Mouse (Mus musculus) B cell, adult 2 months (primary cell): Measurements from ENCODE around the gene Ebf4.

Source experiments
- DNase-seq, 2 experiments: peaks; one replicate each; pipeline ENCODE4 v3.0.0; 2022

Ebf4 gene

DNA sequence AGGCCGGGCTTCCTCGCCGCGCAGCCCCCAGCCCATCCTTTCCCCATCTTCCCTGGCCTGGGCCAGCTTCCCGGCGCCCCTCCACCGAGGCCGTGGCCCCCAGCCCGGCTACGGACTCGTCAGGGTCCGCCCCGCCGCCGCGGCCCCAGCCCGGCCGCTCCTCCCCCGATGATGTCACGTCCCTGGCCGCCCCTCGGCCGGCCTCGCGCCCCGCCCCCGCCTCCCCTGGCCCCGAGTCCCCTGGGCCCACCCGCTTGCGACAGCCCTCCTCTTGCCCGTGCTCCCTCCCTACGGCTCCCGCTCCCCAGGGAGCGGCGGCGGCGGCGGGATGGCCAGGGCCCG is at the start of gene Ebf4:
Ebf4 (plus strand) TSS at position 234 of the 342 bp plus-strand sequence.
- no peak for DNase-seq

DNA sequence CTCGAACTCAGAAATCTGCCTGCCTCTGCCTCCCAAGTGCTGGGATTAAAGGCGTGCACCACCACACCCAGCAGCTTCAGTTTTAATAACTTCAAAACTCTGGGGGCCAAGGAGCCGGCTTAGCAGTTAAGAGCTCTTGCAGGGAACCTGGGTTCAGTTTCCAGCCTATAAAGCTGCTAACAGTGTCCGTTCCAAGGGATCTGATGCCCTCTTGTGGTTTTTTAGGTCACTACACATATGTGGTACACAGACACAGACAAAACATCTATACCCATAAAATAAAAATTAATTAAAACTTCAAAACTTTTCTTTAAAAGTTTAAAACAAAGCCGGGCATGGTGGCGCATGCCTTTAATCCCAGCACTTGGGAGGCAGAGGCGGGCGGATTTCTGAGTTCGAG is 48.1 kb upstream of the Ebf4 start:
- peak; percentile 29 to 38 for DNase-seq

DNA sequence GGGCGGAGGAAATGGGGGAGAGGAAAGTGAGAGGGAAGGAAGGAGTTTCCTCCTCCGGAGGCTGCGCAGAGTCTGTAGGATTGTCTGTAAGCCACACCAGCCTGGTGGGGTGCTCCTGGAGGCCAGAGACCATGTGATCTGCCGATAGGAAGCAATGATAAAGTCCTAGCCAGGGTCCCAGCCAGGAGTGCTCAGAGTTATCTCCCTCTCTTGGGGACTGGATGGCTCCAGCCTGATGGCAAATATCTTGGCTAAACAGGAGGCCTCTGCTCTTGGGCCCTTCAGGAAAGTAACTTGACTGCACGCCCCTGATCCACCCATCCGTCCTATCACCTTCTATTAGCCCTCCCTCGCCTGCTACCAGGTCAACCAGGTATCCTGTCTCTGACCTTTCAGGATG is 46.7 kb upstream of the Ebf4 start:
- no peak for DNase-seq

DNA sequence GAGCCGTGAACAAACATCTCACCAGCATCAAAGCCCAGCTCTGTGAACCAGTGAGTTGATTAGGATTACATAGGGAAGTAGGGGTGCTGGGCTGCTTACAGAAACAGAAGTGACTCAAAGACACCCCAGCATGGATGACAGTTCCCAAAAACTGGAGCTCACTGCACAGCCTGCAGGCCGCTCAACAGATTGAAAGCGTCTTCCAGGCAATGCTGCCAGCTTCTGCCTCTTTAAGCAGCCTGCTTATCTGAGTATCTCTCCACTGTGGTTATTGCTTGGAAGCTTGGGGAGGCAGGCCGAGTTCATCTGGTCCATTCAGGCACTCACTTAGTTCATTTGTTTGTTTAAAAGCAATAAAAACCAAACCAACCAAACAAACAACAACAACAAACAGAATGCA is 38.2 kb upstream of the Ebf4 start:
- DNase-seq, result no peak

DNA sequence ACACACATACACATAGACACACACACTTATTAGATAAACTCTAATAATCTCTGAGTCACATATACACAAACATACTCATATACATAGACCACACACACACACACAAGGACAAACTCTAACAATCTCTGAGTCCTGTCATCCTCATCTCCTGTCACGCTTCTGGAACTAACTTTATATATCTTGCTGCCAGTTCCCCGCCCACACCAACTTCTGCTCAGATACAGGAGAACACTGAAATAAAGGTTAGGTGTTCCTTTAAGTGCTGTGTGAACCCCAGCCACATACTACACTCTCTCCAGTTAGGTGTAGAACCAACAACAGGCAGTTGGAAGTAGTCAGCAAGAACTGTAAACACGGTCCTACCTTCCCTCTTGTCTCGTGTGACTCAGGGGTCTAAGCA is 34.1 kb upstream of the Ebf4 start:
- DNase-seq, result no peak

DNA sequence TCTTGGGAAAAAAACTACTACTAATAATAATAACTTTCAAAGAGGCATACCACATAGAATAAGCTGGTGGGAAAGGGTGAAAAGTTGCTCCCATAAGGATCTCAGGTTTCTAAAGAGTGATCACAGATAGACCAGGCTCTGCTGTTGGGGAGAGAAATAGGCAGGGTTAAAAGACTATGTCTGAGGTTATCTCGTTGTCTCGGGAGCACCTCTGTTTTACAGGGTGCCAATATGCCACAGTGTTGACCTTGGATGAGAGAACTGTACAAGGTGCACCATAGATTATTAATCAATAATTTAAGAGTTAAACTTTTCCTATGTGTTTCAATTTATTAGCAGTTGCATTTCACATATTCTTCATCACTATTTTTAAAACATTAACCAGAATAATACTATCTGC is 33.1 kb upstream of the Ebf4 start:
- no peak for DNase-seq

DNA sequence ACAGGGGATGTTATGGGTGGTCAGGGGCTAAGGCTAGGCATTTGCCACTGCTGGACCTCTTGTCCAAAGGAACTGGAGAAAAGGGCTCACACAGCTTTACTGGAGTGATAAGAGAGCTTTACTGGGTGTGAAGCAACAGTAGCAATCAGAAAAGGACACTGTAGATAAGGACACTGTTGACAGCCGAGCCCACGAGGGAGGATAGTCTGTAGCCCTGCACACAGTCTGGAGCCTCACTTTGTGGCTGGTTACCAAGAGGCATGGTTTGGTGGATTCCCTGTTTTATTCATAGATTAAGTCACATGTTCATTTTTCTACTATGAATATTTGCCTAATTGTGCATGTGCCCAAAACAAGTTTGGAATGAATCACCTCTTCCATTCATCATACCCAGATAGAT is 32.6 kb upstream of the Ebf4 start:
- no peak for DNase-seq

DNA sequence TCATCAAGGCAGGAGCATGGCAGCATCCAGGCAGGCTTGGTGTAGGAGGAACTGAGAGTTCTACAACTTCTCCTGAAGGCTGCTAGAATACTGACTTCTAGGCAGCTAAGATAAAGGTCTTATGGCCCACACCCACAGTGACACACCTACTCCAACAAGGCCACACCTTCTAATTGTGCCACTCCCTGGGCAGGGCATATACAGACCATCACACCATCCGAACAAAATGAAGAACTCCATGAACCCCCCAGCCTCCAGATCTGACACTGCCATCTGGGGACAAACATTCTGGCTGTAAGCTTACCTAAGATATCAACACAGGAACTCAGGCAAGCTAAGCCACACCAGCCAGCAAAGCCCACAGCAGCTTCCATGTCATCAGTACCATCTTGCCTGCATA is 29.4 kb upstream of the Ebf4 start:
- no peak for DNase-seq

DNA sequence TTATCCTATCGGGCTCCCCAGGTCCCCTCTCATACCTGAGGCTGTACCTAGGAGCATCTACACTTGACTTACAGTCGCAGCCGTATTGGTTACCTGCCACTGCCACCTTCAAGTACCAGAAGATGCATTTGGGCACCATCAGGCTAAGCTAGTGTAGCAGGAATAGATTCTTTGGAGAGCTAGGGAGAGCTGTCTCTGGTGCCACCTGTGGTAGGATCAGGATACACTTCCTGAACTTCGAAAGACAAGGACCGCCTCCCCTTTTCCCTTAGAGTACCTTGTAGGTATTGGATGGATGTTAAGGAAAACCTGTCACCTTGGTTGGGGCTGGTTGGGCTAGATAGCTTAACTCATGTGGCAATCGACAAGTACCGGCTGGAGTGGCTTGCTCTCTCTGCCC is 26.9 kb upstream of the Ebf4 start:
- DNase-seq, result no peak

DNA sequence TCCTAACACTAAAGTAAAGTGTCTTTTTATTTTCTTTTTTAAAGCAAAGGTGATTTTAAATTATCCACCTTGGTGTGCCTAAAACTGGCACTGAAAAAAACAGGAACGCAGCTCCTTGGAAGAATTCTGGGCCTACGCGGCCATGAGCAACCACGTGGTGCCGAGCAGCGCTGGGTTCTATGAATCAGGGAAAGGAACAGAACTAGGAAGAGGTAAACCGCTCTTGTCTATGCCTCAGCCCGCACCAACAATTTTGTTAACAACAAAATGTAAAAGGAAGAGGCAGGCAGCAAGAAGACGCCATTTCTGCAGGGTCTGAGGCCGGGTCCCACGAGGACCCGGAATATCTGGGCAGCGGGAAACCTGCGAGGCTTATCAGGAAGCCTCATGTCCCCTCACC is 21.2 kb upstream of the Ebf4 start:
- DNase-seq, result no peak

DNA sequence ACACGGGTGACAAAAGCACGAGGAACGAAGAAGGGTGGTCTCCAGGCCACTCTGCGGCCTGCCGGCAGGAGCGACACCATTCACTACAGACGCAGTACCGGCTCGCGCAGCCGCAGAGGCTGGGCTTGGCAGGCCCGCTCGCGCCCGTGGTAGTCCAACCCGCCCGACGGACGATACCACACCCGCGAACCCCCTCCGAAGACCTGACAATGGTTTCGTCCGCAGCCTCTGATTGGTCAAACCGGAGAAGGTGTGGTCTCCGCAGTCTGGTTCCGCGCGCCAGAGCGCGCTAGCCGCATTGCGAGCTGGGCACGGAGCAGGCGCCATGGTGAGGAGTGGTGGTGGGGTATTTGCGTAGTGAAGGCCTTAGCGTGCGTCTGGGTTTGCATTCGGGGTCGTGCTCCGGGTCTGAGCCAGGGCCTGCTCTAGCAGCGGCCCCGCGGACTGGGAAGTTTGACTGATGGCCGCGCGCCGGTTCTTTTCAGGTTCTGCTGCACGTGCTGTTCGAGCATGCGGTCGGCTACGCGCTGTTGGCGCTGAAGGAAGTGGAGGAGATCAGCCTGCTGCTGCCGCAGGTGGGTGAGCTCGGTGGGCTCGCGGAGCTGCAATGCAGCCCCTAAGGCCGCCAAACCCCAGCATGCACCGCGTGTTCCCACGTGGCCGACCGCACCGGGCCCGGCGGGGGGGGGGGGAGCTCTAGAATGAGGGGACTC is 20.7 kb upstream of the Ebf4 start, which contains the start of gene Nop56:
Nop56 (plus strand) TSS at position 282 of the 713 bp plus-strand sequence.
- peak; percentile 99 for DNase-seq

DNA sequence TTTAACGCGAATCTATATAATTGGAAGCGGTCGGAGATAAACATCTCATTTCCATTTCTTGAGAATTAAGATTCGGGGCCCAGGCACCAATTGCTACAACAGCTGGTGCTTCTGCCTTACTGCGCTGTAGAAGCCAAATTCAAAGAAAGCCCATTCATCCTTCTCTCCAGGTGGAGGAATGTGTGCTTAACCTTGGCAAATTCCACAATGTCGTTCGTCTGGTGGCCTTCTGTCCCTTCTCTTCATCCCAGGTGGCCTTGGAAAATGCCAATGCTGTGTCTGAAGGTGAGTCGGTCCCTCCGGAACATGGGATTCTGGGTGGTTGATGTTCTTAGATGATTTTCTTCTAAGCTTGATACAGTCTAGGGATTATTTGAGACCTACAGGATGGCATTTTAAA is 20.1 kb upstream of the Ebf4 start:
- no peak for DNase-seq

DNA sequence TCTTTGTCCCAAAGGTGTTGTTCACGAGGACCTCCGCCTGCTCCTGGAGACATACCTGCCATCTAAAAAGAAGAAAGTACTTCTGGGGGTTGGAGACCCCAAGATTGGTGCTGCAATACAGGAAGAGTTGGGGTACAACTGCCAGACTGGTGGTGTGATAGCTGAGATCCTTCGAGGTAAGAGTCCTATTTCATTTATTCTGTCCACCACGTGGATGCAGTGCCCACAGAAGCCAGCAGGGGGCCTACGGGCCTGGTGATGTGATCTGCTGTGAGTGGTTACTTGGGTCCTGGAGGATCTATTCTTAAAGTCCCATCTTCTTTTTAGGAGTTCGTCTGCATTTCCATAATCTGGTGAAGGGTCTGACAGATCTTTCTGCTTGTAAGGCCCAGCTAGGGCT is 19.3 kb upstream of the Ebf4 start:
- peak; percentile 86 to 88 for DNase-seq

DNA sequence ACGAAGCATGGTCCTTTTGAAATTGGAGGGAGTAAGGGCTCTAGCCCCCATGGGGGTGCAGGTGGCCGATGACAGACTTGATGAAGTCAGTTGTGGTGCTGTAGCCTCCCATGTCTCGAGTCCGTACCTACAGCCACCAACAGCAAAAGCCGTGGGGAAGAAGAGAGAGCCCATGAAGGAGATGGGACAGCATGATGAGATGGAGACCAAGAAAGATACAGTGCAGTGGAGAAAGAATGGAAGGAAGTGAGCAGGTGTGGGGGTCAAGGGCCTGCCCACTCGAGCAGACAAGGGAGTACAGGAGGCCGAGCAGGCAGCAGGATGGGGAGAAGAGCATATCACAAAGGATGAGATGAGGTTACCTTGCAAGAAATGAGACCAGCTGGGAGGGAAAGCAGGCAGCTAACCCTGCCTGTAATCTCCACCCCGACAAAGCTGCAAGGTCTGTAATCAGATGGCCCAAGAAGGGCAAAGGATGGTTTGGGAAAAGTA is 15.3 kb upstream of the Ebf4 start:
- DNase-seq, result no peak

DNA sequence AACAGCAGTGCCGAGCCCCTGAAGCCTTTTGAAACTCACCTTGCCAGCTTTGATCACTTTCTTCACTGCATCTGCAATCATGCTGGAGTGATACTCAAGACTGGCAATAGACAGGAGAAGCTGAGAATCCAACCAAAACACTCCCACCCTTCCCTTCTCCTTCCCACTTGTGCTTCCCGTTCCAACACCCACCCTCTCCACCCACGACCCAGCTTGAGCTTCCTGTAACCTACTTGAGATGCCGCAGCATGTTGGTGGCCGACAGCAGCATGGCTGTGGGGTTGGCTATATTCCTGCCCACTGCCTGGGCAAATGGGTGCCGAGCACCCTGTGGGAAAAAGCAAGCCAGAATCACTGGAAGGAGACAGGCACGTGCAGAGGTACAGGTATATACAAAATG is 14.7 kb upstream of the Ebf4 start:
- no peak for DNase-seq

DNA sequence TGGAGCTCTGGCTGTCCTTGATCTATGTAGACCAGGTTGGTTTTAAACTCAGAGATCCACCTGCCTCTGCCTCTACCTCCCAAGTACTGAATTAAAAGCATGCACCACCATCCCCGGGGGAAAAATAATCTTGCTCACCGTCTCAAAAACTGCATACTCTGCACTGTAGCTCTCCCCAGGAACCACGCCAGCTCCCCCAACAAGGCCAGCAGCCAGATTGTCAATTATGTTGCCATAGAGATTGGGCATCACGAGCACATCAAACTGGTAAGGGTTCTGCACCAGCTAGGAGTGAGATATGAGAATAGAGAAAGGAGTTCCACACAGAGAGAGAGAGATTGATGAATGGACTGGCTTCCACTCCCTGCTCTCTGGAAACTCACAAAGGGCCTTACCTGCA is 14.2 kb upstream of the Ebf4 start:
- no peak for DNase-seq

DNA sequence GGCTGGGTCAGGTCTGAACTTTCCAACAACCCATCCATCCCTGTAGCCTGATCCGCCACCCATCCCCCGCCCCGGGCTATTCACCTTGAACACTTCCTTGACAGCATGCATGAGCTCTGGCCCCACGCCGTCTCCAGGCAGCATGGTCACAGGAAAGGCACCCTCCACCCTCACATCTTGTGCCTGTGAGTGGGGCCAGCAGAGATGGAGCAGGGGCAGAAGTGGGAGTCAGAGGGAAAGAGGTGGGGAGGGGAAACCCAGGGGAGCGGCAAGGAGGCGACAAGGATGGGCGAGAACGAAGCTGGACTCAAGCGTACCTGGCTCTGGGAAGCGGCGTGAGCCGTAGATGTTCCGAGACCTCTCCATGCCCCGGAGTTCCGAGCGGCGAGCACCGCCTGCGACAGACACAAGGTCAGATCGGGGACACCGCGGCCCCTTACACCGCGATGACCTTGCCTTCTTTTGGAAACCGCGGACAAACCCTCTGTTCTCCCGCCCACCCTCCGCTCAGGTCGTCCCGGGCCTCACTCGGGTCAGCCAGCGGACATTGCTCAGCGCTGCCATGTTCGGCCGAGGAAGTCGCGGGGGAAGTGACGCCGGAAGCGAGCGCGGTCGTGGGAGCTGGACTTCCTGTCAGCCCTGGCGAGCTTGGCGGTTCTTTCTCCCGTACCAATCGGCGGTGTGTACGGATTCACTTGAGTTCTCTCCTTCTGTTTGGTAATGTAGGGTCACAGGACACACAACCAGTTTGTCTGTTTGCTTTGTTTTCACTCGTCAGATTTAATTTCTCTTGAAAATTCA is 10.9 kb upstream of the Ebf4 start, which contains the start of gene Idh3b:
Idh3b (minus strand) TSS at position 694 of the 801 bp plus-strand sequence.
- DNase-seq, result peak; percentile 84 to 85

DNA sequence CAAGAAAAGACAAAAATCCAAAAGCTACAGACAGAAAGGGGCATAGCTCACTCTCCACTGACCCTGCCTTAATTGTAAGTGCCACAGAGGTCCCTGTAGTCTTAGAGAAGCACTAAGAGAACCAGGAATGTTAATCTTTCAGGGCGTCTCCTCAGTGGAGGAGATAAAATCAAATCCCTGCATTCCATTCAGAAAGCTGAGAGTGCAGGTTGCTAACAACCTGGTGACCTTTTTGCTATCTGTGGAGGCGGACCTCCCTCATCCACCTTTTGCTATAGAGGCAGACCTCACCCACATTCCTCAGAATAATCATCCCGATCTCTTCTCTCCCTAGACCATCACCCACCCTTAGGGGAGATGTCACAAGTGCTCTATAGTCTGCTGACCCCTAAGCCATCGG is 5.9 kb upstream of the Ebf4 start:
- DNase-seq, result no peak

DNA sequence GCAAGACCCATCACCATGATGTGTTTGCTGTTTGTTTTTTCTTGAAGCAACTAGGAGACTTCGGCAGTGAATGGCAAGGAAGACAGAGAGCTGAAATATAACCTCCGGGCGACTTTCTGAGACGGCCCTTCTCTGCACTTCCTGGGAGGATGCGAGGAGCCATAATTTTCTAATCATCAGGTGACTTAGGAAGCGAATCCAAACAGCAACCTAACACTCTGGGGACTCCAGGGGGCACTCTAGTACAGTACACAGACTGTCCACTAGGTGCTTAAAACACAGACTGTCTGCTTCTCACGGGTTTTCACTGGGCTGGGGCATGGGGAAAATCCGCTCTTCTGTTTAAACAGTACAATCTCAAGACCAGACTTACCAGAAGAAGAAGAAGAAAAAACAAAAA is 3.5 kb upstream of the Ebf4 start:
- DNase-seq, result peak; percentile 63 to 75

DNA sequence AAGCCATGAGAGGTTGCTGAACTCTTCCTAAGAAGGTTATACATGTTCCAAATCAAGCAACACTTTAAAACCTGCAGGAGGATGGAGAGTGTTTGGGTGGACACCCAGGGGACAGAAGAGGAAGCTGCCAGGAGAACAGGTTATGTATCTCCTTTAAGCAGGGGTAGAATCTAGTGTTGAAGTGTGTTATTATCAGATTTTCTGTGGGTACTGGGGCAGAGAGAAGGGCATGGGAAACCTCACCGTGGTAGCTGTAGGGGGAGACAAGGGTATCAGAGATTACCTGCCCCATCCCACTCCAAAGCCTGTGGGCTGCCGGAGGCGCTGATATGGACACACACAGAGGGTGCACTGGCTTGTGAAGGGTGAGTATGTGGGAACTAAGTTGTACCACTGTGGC is 2.0 kb upstream of the Ebf4 start:
- DNase-seq, result no peak

DNA sequence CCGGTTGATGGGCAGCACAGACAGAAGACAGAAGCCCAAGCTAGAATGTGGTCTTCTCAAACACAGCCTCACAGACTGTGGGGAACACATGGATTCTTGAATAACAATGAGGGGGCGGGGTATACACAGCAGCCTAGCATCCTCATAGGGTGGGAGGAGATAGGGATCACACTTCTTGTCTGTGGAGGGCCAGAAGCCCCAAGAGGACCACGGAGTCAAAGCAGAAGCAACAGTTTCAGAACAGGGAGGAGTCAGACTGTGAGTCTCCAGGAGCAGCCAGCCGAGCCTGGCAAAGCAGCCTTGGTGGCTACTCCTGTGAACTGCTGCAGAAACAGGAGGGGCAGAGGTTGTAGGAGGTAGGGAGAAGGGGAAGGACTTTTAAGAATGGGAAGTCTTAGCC is 1.5 kb upstream of the Ebf4 start:
- peak in 1 of 2 experiments; percentile 19 for DNase-seq

DNA sequence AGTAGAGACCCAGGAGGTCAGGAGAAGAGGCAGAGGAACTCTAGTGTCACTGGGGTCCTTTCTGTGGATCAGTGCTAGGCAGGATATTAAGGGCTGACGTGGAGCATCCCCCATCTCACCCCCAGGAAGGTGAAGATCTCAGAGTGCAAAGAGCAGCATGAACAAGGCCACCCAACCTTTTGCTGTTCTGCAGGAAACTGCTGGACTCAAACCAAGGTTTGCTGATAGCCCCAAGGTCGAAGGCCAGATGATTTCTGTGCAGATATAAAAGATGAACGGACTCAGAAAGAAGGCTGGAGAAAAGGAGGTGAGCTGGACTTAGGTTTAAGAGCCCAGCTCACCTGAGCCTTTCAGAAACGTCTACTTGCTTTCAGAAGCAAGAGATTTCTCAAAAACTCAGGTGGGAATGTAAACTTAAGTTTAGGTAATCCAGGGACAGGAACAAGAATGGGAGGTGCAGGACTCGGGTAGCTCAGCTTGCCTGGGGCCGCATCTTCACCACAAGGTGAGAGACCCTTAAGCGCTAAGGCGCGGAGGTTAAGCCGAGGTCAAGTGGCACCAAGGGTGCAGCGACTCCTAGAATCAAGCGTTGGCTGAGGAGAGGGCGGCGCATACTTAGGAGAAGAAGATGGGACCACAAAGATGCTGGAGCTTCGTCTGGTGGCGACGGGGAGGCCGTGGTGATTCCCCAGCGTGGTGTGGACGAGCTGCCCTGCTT is 592 bp upstream of the Ebf4 start:
- no peak for DNase-seq

DNA sequence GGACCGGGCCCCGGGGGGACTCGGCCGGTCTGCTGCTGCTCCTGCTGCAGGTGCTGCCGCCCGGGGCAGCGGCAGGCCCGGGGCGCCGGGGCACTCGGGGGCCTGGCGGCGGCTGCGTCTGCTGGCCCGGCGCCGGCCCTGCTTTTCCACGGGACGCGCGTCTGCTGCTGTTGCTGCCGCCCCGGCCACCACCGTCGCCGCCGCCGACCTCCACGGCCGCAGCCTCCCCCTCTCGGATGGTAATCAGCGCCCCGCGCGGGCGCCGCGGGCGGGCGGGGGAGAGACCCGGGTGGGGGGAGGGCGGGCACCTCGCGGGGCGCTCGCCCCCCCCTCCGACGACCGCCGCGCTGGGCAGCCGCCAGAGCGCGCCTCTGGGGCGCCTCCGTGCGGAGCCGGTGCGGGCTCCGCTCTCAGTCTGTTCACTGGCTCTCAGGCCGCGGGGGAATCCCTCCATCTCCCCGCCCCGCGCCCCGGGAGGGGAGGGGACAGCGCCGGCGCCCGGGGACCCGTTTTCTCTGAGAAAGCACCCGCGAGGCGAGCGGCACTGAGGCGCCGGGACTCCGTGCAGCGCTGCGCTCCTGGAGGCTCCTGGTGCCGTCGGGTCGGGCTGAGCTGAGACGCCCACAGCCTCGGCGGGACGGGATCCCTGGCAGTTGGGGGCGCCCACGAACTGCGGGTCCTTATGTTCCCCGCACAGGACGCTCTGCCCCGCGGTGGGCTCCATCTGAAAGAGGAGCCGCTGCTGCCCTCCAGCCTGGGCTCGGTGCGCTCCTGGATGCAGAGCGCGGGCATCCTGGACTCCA is 563 bp downstream of the Ebf4 start:
- DNase-seq, result peak; percentile 46 to 47
